Mouse (Mus musculus): ENCODE results near the gene Pole4.
A peak's percentile ranks its signal among the peaks of the same experiment; 100 is the strongest.
"Not testable (repeated sequence)": the region's sequence is repeated elsewhere in the genome, so short reads cannot be mapped to it uniquely, and the experiment has no call there.

Gene Pole4

DNA sequence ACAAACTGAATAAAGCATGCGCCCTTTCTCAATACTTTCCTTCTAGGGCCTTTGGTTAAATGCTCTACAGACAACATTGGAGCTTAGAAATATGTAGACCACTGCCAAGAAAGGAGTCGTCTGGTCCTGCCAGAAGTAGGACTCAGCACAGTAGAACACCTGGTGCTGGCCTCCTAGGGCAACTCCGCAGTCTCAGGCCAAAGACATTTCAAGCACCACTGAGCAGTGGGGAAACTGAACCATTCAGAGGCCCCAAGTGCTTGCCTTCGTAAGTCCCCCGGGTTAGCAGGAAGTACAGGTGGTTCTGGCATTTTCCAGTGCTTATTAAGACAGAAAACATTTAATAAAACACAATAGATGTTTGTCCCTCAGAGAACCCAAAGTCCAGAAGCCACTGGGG is 9.7 kb upstream of the Pole4 start:
- DNase-seq, result no peak

DNA sequence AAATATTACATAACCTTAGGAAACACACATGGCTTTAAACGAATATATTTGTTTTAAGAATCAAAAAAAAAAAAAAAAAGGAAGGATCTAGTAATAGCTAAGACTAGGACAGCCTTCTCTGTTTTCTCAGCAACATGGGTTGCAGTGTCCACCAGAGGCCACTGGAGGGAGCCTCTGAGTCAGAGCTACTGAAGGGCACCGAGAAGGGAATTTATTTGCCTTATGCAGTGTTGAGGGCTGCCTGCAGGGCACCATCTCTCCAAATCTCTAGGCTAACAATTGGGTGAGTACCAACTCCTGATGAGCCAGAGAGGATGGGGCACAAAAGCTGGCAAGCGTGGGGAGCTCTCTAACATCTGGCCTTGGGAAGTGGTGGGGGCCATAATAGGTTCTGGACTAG is 9.1 kb upstream of the Pole4 start:
- DNase-seq, result peak; percentile 76

DNA sequence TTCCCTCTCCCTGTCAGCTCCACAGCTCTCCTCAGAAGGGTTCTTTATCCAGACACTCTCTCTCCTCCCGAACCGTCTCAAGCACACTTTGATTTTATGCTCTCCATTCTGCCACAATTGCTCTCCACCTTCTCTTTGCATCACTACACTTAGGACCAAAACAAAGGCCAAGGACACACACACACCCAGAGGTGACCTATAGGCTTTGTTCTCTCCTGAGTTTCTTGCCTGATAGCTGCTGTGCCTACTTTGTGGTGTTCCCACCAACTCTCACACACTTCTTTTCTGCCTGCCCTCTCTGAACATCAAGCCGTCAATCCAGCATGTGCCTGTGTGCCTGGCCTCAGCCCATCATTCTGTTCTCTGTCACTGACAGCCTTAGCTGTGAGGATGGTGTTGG is 2.6 kb upstream of the Pole4 start:
- no peak for DNase-seq

DNA sequence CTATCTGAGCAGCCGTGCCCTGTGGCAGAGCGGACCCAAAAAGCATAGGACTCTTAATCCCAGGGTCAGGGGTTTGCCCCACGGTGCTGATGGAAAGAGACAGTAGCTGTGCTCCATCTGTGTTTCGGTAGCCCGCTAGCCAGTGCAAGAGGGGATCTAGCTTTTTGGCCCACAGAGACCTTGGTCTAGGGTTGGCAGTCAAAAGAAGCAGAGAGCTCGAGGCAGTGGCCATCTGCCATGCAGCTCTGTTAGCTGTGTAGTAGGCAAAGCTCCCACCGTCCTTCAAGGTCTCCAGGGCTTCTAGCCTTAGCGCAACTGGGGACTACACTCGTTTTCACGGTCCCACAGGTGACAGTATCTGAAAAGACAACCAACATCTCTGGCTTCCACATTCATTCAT is 2.1 kb upstream of the Pole4 start:
- DNase-seq, result no peak

DNA sequence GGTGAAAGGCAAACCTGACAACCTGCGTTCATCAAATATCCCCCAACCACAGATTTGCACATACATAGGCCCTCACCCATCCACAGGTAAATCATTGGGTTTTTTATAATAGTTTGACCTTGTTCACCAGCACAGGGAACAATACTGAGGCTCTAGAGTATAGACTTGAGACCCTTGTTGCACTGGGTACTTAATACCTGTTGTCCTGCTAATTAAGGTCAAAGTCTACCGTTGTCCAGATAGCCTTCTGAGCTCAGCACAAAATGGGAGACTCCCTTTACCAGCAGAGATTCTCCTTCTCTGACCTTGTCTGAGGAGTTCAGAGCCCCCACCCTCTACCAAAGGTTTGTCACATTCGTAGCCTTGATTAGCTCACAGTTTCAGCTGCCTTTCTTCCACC is 1.5 kb downstream of the Pole4 start:
- no peak for DNase-seq

DNA sequence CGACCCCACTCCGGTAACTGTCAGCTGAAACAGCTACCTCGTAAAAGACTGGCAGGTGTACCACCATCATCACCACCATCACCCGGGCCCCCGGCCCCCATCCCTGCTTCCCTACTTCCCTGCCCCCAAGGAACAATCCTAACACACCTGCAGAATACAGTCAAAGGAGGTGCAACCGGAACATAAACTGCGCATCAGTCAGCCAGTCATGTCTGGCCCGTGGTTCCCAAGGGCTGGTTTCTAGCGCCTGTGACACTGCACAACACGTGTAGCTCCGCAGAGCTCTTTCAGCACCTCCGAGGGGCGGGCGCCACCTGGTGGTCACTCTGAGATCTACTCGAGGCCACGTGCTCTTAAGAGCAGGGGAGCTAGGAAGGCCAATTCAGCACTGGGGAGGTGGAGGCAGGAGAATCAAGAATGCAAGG is 2.6 kb downstream of the Pole4 start:
- DNase-seq, result peak; percentile 96

DNA sequence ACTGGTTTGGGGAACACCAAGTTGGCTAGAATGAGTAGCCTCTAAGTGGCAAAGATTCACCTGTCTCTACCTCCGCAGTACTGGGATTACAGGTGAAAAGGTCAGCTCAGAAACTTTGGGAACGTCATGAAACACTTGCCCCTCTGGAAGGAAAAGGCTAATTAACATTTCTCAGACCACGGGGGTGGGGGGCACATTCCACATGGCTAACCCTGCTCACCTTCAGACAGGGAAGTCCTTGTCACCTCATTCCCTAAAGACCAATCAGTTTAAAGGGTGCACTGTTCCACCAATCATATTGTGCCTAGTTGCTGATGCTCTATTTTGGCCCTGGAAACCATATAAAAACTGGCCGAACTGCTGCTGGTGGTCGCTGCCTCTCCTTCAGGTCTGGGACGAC is 3.9 kb downstream of the Pole4 start:
- DNase-seq, result no peak

DNA sequence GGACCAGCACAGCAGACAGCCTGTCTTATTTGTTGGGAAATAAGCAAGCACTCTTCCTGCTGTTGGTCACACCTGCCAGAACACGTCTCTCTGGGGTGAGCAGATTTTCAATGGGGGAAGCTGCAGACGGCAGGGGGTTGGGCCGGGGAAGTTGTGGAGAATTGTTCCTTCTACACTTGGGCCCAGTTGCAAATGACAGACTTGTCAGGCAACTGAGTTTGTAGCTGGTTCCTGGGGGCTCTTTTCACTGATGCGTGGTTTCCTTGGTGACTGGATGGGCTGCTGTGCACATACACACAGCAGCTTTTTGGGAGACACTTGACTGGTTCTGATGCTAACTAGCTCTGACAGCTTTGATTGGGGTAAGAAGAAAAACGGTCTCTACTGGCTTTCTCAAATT is 5.3 kb downstream of the Pole4 start:
- DNase-seq, result no peak

DNA sequence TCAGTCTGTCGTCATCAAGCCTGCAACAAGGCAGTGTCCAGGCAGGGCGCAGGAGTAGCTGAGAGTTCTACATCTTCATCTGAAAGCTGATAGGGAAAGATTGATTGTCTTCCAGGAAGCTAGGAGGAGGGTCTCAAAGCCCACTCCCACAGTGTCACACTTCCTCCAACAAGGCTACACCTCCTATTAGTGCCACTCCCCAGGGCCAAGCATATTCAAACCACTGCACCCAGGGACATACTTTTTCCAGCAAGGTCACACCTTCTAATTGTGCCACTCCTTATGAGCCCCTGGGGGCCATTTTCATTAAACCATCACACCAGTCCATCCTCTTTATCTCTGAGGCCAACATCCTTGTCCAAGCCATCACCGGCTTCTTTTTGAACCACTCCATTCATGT is 8.4 kb downstream of the Pole4 start:
- DNase-seq, result no peak

DNA sequence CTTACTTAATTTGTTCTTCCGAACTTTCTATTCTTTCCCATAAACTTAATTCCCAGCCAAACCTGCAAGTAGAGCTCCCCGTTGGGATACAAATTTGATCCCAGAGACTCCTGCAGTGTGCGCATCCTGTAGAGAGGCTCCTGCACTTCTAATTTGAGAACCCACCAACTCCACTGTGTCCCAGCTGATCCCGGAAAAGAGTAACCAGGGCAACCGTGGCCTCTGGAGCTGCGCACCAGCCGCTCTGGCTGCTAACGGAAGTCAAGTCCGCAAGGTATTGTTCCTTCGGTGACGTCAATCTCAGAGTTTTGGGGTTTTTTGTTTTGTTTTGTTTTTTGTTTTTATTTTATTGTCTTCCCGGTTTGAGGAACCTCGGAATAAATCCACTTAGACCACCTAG is 10.5 kb downstream of the Pole4 start:
- DNase-seq, result no peak

DNA sequence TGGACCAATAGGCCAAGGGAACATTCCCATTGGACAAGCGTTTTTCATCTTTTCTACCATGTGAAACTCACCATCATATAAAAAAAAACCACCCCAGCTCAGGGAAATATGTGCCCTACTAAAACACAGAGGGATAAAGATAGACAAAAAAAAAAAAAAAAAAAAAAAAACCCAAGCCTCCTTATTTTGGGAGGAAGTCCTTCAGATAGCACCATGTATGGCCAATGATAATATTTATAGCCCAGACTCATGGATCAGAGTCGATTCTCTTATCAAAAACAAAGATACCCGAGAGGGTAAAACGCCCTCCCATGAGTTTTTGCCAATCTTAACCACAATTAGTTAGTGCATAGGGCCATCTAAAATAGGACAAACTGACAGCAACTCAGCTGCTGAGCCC is 15.7 kb downstream of the Pole4 start:
- no peak for DNase-seq

DNA sequence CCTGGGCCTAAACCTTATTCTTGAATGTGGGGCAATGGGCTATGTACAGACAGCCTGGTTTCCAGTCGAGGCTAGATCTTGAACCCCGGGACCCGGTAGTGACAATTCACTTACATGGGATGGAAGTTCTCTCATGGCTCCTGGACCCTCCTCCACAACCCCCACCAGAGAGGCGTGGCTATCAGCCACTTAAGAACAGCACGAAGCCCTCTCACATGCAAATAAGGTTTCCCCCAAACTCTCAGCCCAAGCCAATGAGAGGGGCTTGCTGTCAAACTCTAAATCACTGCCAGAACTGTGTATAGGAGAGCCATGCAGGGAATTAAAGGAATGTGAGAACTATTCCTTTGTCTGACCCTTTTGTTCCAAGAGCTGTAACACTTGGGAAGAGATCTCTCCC is 16.6 kb downstream of the Pole4 start:
- not testable (repeated sequence) for DNase-seq

DNA sequence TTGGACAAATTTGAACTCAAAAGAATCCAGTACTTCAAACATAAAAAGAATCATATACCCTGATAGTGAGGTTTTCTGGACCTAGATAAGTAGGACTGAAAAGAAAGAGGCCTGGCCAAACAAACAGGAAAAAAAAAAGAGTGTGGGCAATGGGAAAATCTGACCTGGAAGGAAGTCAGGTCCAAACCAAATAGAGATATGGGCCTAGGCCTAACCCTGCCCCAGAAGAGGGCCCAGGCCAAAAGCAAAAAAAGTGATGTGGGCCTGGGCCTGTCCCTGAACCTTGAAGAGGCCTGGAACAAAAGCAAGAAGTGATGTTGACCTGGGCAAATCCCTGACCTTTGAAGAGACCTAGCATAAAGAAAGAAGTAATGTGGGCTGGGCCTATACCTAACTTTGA is 21.0 kb downstream of the Pole4 start:
- no peak for DNase-seq

DNA sequence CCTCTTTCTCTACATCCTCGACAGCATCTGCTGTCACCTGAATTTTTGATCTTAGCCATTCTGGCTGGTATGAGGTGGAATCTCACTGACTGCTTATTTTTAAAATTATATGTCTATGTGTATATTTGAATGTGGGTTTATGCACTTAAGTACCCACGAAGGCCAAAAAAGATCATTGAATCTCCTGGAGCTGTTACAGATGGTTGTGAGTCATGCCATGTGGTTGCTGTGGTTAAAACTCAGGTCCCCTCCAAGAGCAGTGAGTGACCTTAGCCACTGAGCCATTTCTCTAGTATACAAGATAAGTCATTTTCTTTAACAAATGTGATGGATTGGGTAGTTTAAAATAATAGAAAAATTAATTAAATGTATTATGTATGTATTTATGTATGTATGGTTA is 25.9 kb downstream of the Pole4 start:
- not testable (repeated sequence) for DNase-seq

DNA sequence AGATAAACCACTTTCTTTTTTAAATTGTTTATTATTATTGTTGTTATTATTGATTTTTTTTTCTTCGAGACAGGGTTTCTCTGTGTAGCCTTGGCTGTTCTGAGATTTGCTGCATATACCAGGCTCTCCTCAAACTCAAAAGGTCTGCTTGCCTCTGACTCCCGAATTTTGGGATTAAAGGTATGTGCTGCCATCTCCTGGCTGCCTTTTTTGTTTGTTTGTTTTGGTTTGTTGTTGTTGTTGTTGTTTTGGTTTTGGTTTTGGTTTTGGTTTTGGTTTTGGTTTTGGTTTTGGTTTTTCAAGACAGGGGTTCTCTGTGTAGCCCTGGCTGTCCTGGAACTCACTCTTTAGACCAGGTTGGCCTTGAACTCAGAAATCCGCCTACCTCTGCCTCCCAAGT is 27.5 kb downstream of the Pole4 start:
- DNase-seq, result not testable (repeated sequence)

DNA sequence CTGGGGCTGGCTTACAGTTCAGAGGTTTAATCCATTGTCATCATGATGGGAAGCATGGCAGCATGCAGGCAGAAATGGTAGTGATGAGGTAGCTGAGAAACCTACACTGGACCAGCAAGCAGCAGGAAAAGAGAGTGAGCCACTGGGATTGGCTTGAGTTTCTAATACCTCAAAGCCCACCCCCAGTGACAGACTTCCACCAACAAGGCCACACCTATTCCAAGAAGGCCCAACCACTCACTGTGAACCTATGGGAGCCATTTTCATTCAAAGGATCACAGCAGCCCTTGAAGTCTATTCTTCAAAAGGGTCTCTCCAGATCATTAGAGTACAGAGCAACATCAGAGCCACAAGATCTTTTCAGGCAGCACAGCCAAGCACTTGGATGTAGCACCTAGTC is 38.7 kb downstream of the Pole4 start:
- no peak for DNase-seq

DNA sequence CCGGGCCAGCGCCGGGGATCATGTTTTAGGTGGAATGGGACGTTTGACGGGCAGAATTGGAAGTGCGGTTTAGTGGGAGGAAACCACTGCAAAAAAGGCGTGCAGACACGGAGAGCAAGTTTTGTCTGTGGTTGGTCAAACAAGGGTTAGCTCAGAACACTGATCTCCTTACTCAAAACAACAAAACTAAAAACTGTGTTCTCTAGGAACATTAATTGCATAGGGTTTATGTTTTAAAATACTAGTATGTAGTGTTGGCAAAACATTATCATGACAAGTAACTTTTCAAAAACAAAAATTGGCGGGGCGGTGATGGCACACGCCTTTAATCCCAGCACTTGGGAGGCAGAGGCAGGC is 52.0 kb downstream of the Pole4 start:
- no peak for DNase-seq

DNA sequence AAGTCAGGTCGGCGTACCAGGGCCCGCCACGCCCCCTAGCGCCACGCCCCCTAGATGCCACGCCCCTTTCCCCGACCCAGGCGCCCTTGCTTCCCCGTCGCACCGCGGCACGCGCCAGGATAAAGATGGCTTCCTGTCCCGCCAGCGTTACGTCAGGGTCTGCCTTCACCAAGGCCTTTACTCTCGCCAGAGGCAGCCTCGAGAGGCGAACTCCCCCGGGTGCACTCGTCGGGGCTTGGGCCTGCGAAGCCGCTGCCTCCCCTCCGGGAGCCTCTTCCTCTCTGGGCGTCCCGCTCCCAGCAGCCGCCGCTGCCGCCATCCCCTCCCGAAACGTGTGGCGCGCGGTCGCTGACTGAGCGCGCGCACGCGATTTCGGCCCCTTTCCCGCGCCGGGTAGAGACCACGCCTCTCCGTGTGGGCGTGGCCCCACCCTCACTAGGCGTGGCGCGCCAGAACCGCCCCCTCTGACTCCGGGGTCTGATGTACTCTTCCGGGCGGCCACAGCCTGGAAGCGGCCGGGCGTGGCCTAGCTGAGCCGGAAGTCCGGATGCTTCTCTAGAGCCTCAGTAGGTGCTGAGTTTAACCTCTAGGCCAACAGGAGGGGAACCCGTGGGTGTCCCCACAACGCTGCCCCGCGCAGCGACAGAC is 52.5 kb downstream of the Pole4 start:
- DNase-seq, result peak; percentile 89

DNA sequence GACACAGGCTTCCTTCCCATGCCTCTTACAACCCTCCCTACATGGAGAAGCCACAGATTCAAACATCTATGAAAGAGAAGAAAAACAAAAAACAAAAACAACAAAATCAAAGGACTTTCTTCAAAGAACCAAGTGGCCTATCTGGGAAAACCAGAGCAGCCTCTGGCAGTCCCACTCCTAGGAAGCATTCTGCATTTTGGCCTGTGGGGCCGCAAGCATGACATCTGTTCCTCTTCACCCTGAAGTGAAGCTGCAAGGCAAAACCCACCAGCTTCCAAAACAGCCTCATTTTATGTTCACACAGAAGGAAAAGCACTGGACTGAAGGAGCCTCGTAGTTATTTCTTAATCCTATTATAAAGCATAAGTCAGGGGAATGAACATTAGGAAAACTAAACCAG is 56.1 kb downstream of the Pole4 start:
- DNase-seq, result no peak

DNA sequence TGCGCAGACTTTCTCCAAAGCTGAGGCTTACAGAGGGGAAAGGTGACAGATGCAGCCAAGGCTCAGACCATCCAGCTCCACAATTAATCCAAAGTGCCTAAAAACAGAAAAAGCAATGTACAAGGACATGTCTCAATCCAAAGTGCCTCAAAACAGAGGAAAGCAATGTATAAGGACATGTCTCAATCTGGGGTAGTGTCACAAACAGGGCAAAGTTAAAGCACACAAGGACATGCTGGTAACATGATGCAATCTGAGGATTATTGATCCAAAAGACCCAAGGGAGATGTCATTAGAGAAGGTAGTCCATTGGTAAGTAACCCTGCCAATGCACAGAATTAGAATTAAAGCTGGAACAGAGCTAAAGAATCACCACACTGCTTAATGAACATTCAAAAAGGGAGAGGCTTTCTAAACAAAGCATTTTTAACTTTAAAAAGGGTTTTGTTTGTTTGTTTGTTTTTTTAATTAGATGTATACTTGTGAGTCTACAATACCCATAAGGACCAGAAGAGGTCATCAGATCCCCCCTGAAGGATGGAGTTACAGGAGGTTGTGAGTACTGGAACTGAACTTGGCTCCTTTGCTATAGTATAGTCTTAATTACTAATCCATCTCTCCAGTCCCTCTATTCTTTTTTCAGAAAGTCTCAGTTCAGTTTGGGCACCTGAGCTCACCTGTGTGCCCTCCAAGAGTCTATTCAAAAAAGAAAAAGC is 57.1 kb downstream of the Pole4 start:
- no peak for DNase-seq

DNA sequence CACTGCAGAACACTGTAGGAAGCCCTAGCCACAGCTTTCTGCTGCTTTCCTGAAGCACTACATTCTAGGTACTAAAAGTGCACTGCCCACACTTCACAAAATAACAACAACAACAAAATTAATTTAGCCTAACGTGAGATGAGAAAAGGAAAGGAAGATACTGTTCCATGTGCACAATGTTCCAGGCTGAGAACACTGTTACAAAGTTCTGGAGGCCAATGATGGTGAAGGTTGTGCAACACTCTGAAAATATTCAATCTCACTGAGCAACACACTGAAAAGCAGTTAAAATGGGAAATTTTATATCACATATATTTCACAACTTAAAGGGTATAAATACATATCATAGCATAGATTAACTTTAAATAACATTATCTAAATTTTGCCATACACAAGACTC is 58.2 kb downstream of the Pole4 start:
- DNase-seq, result no peak

DNA sequence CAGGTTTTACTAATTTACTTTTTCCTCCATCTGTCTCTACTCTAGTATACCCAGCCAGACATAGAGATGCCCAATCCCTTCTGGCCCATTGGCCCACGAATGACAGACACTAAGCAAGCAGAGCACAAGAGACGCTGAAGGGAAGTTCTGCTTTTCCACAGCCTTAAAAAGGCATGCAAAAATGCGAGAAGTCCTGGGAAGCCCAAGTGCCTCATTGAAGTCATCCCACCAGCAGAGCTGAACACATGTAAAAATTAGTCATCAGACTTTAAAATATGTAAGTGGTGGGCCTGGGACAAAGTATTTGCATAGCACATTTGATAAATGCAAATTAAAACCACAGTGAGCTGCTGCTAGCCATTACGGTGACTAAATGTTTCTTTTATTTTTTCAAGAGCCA is 65.1 kb downstream of the Pole4 start:
- DNase-seq, result no peak

DNA sequence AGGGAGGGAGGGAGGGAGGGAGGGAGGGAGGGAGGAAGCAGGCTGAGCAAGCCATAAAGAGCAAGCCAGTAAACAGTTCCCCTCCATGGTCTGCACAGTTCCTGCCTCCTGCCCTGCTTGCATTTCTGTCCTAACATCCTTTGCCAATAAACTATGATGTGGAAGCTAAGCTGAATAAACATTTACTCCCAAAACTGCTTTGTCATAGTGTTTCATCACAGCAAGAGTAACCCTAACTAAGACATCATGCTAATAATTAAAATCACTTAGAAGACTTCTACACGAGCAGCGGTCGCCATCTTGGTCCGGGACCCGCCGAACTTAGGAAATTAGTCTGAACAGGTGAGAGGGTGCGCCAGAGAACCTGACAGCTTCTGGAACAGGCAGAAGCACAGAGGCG is 79.8 kb downstream of the Pole4 start:
- not testable (repeated sequence) for DNase-seq

DNA sequence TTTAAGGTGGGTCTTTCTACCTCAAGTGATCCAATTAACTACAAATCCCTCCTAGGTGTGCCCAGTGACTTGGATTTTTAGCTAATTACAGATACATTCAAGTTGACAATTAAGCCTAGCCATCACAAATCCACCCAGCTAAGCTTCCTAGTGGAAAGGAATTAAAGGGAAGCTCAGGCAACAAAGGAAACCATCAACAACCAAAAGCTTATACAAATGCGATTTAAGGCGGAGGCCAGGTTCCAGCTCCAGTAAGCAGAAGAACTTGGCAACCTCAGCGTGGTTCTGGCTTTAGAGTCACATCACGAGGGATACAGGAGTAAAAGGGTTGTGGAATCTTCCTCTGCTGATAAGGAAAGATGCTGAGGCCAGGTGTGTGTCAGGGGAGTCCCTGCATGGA is 92.0 kb downstream of the Pole4 start:
- no peak for DNase-seq

DNA sequence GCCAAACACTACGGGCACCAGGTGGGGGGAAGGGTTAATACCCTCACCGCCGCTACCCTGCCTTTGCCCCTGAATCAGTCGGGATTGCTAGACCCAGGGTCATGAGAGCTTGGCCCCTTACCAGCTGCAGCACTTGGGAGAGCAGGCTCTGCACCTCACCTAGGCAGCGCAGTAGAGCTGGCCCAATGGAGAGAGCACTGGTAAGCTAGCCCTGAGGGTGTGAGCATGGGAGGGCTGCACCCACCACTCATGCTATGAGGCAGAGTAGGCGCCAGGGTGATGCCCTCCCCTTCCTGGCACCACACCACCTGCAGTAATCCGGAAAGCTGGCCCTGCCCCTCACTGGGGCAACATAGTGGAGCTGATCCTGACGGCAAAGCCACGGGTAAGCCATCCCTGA is 94.1 kb downstream of the Pole4 start:
- DNase-seq, result no peak

Data from right cerebral cortex, postnatal 4 days (tissue).